Mouse (Mus musculus): ENCODE measurements around the gene Wee1. TPM values are rescaled to one million over a fixed set of nuclear protein-coding genes. Genes with fewer than 3 reads are reported as not detected.
A peak's percentile ranks its signal among the peaks of the same experiment; 100 is the strongest.

Wee1 gene
- polyA plus RNA-seq, 1 experiment from 2014 or later = 5.2 TPM

DNA sequence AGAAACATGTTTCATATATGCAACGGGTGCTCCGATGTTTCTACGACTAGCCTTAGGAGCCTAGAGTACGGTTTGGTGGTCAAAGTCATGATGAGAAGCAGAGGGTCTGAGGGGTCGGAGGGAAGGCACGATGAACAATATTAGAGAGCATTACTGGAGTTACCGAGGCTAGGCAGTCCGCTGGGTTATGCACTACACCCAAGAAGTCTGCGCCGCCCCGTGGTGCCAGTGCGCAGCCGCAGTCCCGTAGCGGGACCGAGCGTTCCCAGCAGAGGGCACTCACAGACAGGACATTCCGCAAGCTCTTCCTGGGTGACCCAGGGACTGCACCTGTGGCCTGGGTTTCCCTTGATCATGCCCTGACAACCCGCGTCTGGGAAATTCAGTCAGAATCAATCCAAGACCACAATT is 42.9 kb downstream of the Wee1 start:
- Histone ChIP-seq H3K27ac (peak overlapping the region; percentile 90), H3K9ac (peak overlapping the region; percentile 77), H3K36me3 (no peaks in the 10 kb centered on the region), H3K4me1 (replicated peaks) (no peaks in the 10 kb centered on the region; the same call in 1 of the 2 replicates), H3K9me3 (no peaks in the 10 kb centered on the region), H3K4me2 (peak overlapping the region; percentile 79), H3K27me3 (no peaks in the 10 kb centered on the region), H3K4me3 (peak overlapping the region; percentile 53)
- WGBS = 0% methylated on average over 20 of the region's 20 CpGs
- peak; percentile 96 for ATAC-seq (ENCODE audit: low FRiP score)

DNA sequence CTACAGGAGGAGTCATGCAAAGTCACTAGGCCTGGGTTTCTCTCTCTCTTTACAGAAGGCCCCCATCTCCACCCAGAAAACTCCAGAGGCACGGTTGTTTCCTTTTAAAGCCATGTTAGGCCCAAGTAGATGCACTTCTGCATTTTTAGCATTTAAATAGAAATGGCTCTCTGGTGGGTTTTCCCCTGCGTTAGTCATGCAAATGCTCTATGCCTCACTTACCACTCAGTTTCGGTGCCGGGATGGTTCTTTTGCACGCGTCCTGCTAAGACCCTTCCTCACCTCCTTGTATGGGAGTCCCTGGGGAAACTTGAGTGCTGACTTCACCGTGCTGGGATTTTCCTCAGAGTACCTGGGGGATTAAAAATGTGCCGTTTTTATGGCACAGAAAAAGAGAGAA is 44.4 kb downstream of the Wee1 start:
- WGBS = 38% methylated on average over 8 of the region's 8 CpGs
- Histone ChIP-seq H3K4me1 (replicated peaks) (no peaks in the 10 kb centered on the region; the same call in 1 of the 2 replicates), H3K4me2 (no peak overlapping the region), H3K9ac (no peak overlapping the region), H3K9me3 (no peaks in the 10 kb centered on the region), H3K27me3 (no peaks in the 10 kb centered on the region), H3K36me3 (no peaks in the 10 kb centered on the region), H3K4me3 (no peak overlapping the region), H3K27ac (no peak overlapping the region)
- no peak for ATAC-seq (ENCODE audit: low FRiP score)

DNA sequence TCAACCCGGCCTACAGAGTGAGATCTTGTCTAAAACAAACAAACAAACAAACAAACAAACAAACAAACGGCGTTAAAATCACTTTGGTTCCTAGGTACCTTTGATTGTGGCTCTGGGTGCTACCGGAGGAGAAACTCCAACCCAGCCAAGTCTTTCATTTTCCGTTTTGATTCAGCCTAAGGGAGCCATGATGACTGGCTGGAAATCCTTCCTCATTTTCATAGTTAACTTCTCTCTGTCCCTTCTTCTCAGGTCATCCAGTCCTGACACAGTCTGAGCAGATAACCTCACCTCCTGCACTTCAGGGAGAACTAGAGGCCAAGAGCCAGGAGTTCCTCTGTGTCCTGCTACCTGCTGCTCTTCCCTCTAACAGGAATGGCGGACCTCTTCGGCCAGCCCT is 57.4 kb downstream of the Wee1 start:
- Histone ChIP-seq H3K27me3 (no peaks in the 10 kb centered on the region), H3K36me3 (no peaks in the 10 kb centered on the region), H3K4me3 (no peak overlapping the region), H3K4me1 (replicated peaks) (no peaks in the 10 kb centered on the region), H3K9ac (no peak overlapping the region), H3K4me2 (no peak overlapping the region), H3K27ac (no peak overlapping the region), H3K9me3 (no peaks in the 10 kb centered on the region)
- no peak for ATAC-seq (ENCODE audit: low FRiP score)
- WGBS = 95% methylated on average over 7 of the region's 7 CpGs

DNA sequence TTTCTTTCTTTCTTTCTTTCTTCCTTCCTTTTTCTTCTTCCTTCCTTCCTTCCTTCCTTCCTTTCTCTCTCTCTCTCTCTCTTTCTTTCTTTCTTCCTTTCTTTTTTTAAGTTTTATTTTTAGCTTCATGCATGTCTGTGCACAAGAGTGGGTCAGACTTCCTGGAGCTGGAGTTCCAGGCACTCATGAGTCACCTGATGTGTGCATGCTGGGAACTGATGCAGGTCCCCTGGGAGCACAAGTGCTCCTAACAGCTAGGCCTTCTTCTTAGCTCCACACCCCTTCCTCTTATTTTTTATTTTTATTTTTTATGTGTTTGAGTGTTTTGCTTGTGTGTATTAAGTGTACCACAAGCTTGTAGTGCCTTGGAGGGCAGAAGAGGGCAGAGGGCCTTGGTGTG is 58.8 kb downstream of the Wee1 start:
- H3K27me3 ChIP-seq = no peaks in the 10 kb centered on the region
- ATAC-seq (ENCODE audit: low FRiP score) = no peak
- no peaks in the 10 kb centered on the region for H3K9me3 ChIP-seq
- H3K36me3 ChIP-seq = no peaks in the 10 kb centered on the region
- no peak overlapping the region for H3K4me2 ChIP-seq
- no peak overlapping the region for H3K27ac ChIP-seq
- H3K4me3 ChIP-seq = no peak overlapping the region
- H3K9ac ChIP-seq = no peak overlapping the region
- H3K4me1 ChIP-seq (replicated peaks) = no peaks in the 10 kb centered on the region

DNA sequence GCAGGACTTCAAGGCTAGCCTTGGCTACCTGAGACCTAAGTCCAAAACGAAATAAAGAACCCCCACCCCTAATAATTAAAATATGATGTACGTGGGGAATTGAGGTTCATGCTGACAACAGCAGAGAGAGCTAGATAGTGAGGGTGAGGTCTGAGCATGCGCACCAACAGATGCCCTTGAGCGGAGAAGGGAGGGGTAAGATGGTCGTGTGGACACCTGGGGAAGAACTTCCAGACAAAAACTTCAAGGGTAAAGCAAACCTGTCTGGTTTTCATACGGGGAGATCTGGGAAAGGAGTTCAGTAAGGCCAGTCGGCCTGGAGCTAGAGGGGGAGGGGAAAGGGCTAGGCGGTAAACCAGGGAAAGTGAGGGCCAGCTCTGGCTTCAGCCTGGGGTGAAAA is 59.6 kb downstream of the Wee1 start:
- Histone ChIP-seq H3K4me2 (no peak overlapping the region), H3K9me3 (no peaks in the 10 kb centered on the region), H3K9ac (no peak overlapping the region), H3K27ac (no peak overlapping the region), H3K4me1 (replicated peaks) (no peaks in the 10 kb centered on the region), H3K27me3 (no peaks in the 10 kb centered on the region), H3K4me3 (no peak overlapping the region), H3K36me3 (no peaks in the 10 kb centered on the region)
- 70% methylated on average over 8 of the region's 8 CpGs for WGBS
- no peak for ATAC-seq (ENCODE audit: low FRiP score)

- whole genome bisulfite sequencing = 86% methylated on average over 3 of the region's 3 CpGs
- no peak overlapping the region for H3K4me3 ChIP-seq
- H3K9me3 ChIP-seq = no peaks in the 10 kb centered on the region
- ATAC-seq (ENCODE audit: low FRiP score) = no peak
- H3K27ac ChIP-seq = no peak overlapping the region
- no peak overlapping the region for H3K9ac ChIP-seq
- H3K4me1 ChIP-seq (replicated peaks) = no peaks in the 10 kb centered on the region
- no peaks in the 10 kb centered on the region for H3K27me3 ChIP-seq
- H3K36me3 ChIP-seq = no peaks in the 10 kb centered on the region
- no peak overlapping the region for H3K4me2 ChIP-seq
Measured at GRCm38 (mm10) chr7:110184608-110185007, 62.8 kb downstream of the Wee1 start.

GRCm38 (mm10) chr7:110189951-110190350 is 68.1 kb downstream of the Wee1 start:
- H3K27me3 ChIP-seq = no peaks in the 10 kb centered on the region

More at GRCm38 (mm10) chr7:110189951-110190350, 68.1 kb downstream of the Wee1 start:
- H3K9ac ChIP-seq = no peak overlapping the region
- no peaks in the 10 kb centered on the region for H3K4me1 ChIP-seq (replicated peaks)
- H3K9me3 ChIP-seq = no peaks in the 10 kb centered on the region
- no peak for ATAC-seq (ENCODE audit: low FRiP score)
- no peak overlapping the region for H3K4me3 ChIP-seq
- no peak overlapping the region for H3K4me2 ChIP-seq
- no peak overlapping the region for H3K27ac ChIP-seq
- H3K36me3 ChIP-seq = no peaks in the 10 kb centered on the region
- 60% methylated on average over 7 of the region's 7 CpGs for WGBS

Other genes with a start within 250 kb of the Wee1 start
- 41.6 and 42.5 TPM in 2 replicates for gene Dennd5a, start 161.6 kb upstream of the Wee1 start, polyA plus RNA-seq (2015; fragmentation: Nextera tagmentation; extraction: Ambion mirVana)
- 69.5 and 75.6 TPM in 2 replicates for gene Tmem41b, start 135.1 kb upstream of the Wee1 start, polyA plus RNA-seq (2015; fragmentation: Nextera tagmentation; extraction: Ambion mirVana)
- gene Ipo7, start 103.8 kb upstream of the Wee1 start, polyA plus RNA-seq (2015; fragmentation: Nextera tagmentation; extraction: Ambion mirVana) = 42.2 and 42.7 TPM in 2 replicates
- gene Zfp143, start 60.8 kb upstream of the Wee1 start, polyA plus RNA-seq (2015; fragmentation: Nextera tagmentation; extraction: Ambion mirVana) = 17.9 and 19.9 TPM in 2 replicates
- gene Swap70, start 99.7 kb downstream of the Wee1 start, polyA plus RNA-seq (2015; fragmentation: Nextera tagmentation; extraction: Ambion mirVana) = 10.9 and 11.2 TPM in 2 replicates